Mouse (Mus musculus) gastrocnemius, postnatal 36 days (tissue): ENCODE data around the gene Cetn4. TPM values are rescaled to one million over a fixed set of nuclear protein-coding genes. Genes with fewer than 3 reads are reported as not detected.

ENCODE experiments used
- DNase-seq, 2 experiments: peaks; one replicate each; pipeline ENCODE4 v3.0.0; 2022
- intact Hi-C: fragments of 180-260 bp; cut with DNase I; formaldehyde crosslinking; loops from one replicate; pipeline ENCODE4 v1.15.1; 2025
- long read RNA-seq, 2 experiments: library from polyadenylated mRNA; stranded (forward); transcript quantifications; one replicate each; pipeline ENCODE4 v2.0.0; 2021
- total RNA-seq, 2 experiments: library from RNA; stranded (reverse); gene quantifications; 2 replicates each; pipeline ENCODE4 v1.2.3; 2021

The Cetn4 gene
- under 1 TPM in 1 of 2 experiments, not detected in 1; 0.72 TPM for total RNA-seq
- long read RNA-seq, experiment 1, result 0 reads
- long read RNA-seq, experiment 2, result 0 reads

GRCm38 (mm10) chr3:37312370-37312941, at the start of gene Cetn4, which contains the start of gene Bbs12:
TSS of gene Cetn4 (minus strand) at chr3:37312708.
TSS of gene Bbs12 (plus strand) at chr3:37312554.
- intact Hi-C loops, result no loop called here
- DNase-seq, result peak; percentile 94 to 96

- DNase-seq, result peak in 1 of 2 experiments; percentile 43
- intact Hi-C loops, result no loop called here
Observed at GRCm38 (mm10) chr3:37360729-37361128, 48.2 kb upstream of the Cetn4 start.

- intact Hi-C loops, result no loop called here
- DNase-seq, result no peak
Observed at GRCm38 (mm10) chr3:37354737-37355136, 42.2 kb upstream of the Cetn4 start.

DNA sequence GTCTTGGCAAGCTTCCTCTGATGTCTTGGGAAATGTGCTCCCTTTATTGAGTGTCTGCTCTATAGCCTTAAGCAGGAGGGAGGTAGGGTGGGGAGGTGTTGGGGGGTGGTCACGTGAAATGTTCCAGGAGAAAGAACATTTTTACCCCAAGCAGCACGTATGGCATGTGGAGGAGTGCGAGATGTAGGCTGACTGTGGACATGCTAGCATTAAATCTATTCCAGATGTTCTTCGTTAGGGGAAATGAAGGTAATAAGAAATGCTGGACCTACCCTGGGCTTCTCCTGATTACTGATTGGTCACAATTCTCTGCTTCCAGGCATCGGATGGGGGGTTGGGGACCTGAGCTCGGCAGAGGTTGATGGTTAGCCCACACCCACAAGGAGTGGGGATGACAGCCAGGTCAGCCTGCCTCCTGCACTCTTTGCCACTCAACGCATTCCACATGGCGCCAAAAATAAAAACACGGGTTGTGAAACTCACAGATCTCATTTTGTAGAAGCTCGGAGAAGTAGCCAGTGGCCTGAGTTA, 41.5 kb upstream of the Cetn4 start:
- peak in 1 of 2 experiments; percentile 40 for DNase-seq
- intact Hi-C loops, result no loop called here

DNA sequence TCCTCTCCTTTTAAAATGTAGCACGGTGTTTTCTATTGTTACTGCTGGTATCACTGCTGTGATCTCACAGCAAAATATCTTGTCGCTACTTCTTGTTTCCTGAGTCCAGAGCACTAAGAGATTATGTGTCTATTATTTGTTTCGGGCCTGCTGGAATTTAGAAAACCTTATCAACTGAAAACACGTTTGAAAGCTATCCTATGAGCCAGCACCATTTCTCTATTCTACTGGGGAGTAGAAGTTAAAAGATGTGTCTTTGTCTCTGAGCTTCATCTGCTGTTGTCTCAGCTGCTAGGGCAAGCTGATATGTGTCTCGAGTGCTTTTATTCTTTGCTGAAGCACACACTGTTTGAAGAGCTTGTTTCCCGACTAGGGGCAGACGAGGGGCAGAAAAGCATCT, 37.9 kb upstream of the Cetn4 start:
- intact Hi-C loops, result no loop called here

DNA sequence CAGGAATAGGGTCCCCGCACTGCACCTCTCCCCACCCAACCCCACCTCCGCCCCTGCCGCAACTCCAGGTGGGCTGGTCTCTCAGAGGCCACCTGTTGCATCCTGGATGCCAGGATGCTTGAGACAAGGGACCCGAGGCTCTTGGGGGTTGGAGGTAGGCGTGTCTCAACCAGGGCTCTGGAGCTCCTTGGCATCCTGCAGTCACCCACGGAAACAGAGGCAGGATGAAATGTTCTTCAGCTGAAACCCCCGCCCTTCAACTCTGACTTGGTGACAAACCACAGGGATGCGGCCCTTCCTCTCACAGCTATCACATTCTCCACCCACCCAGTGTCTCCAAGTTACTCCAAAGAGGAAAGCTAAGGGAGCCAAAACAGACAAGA, 36.6 kb upstream of the Cetn4 start:
- intact Hi-C loops, result loop anchor here (2.0 kb wide), 1 partner anchor 30 kb away; no protein-coding TSS in a partner anchor

More for the DNA sequence above, 37.9 kb upstream of the Cetn4 start:
- no peak for DNase-seq

GRCm38 (mm10) chr3:37348221-37349165, 36.0 kb upstream of the Cetn4 start, which contains the start of gene Fgf2:
TSS of gene Fgf2 (plus strand) at chr3:37348346.
- intact Hi-C loops, result loop anchor here (2.0 kb wide), 1 partner anchor 30 kb away; no protein-coding TSS in a partner anchor
- DNase-seq, result peak; percentile 43 to 53

More for the DNA sequence above, 36.6 kb upstream of the Cetn4 start:
- DNase-seq, result no peak

DNA sequence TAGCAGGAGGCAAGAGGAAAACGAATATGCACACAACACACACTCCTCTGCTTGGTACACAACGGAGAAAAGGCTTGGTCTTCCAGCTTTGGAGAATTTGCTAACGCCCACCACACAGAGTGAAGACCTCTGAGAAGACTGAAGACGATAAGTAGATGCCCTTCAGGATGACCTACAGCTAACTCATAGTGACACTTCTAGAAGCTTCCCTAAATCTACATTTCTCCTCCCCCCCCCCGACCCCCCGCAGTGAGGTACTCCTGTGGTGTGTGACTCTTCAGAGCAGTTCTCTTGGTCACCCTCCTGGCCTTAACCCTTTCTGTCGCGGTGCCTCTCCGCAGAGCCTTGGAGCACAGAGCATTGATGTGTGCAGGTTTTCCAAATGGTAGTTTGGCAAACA, 35.2 kb upstream of the Cetn4 start:
- intact Hi-C loops, result loop anchor here (2.0 kb wide), 2 partner anchors 31 to 65 kb away; no protein-coding TSS in a partner anchor
- no peak for DNase-seq

GRCm38 (mm10) chr3:37342811-37343210, 30.3 kb upstream of the Cetn4 start:
- no peak for DNase-seq
- intact Hi-C loops, result no loop called here

DNA sequence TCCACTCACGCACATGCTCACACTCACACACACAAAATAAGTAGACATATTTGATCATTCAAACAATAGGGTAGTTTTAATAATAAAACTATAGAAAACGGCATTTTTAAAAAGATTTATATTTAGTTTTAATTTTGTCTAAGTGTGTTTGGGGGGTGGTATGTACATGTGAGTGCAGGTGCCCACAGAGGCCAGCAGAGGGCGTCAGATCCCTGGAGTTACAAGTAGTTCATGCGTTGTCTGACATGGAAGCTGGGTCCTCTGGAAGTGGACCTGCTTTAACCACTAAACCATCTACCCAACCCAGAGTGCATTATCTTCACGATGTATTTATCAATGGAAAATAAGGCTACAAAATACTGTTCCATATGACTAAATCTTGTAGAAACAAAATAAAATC, 28.6 kb upstream of the Cetn4 start:
- DNase-seq, result peak in 1 of 2 experiments; percentile 33
- intact Hi-C loops, result loop anchor here (2.0 kb wide), 1 partner anchor 74 kb away; no protein-coding TSS in a partner anchor

- no peak for DNase-seq
- intact Hi-C loops, result no loop called here
Observed at GRCm38 (mm10) chr3:37334053-37334452, 21.5 kb upstream of the Cetn4 start.

- no peak for DNase-seq
- intact Hi-C loops, result no loop called here
Observed at GRCm38 (mm10) chr3:37331999-37332449, 19.5 kb upstream of the Cetn4 start.

- intact Hi-C loops, result no loop called here
- DNase-seq, result no peak
Observed at GRCm38 (mm10) chr3:37329963-37330362, 17.5 kb upstream of the Cetn4 start.

GRCm38 (mm10) chr3:37328489-37328888, 16.0 kb upstream of the Cetn4 start:
- intact Hi-C loops, result no loop called here
- DNase-seq, result no peak

DNA sequence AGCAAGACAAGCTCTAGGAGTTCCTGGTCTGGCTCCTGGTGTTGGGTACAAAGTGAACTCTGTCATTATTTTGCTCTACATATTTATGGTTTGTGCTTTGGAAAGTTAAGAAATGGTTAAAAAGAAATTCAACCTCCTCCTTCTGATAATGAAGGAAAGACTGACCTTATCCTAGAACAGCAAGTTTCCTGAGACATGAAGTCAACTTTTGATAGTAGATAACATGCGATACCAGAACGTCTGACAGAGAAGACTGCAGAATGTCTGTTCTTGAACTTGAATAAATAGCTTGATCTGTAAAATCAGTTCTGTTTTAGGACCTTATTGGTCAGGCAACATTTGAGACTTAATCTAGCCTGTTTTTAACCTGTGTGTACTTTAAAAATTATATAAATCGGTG, 14.1 kb upstream of the Cetn4 start:
- no peak for DNase-seq
- intact Hi-C loops, result no loop called here

DNA sequence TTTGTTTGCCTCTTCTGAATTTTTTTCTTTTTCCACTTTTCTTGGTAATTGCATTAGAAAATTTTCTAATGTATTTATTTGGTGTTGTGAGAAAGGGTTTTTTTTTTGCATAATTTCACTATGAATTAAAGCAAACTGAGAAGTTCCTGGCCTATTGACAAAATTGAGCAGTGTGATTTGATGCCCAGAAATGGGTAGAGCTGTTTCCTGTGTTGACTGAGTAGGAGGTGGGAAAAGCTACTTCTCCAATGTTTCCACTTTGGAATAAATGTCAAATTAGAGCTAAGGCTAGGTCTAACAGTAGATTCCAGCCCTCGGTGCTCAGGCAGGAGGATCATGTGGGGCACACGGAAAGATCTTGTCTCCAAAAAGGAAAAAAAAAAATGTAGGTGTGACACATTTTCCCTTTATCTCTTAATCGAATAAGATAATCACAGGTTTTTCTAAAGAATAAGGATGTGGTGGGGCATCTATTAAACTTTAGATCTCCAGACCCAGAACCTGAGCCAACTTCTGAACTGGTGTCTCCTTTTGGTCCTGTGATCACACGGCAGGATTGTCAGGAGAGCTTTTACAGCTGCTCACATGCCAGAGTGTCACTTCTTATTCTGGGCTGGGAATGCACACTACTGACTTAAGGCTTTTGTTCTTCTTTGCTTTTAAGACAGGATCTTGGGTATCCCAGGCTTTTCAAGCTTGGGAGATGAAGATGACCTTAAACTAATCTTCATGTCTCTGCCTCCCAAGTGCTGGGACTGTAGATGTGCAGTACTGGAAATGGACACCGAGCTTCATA, 13.0 kb upstream of the Cetn4 start:
- DNase-seq, result no peak
- intact Hi-C loops, result no loop called here

DNA sequence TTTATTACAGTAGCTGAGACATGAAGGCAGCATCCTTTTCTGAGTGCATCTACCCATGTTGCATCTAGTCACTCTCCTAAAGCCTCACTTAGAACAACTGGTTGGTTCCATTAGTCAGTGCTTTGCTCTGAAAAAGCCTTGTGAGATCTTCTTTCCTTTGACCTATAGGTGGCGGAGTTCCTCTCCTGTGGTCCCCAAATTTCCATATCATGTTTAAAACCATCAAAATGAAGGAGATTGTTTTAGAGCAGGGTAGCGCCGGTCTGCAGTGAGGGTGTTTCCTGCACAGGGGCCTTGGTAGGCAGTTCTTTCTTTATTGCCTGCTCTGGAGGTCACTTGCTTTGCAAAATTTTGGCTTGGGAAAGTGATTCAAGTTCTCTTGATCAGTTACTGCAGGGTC, 11.8 kb upstream of the Cetn4 start:
- no peak for DNase-seq
- intact Hi-C loops, result no loop called here

DNA sequence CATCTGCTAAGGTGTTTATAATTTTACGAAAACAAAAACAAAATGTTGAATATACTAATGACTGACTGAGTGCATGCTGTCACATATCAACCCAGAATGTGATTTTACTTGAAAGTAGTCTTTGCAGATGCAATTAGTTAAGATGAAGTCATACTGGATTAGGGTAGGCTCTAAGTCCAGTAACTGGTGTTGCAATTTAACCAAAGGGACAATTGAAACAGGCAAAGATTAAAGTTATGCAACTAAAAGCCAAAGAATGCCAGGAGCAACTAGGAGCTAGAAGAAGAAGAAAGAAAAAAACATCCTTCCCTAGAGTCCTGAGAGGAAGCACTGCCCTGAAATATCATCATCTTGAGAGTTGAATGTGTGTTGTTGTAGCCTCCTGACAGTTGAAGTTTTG, 3.7 kb upstream of the Cetn4 start:
- no peak for DNase-seq
- intact Hi-C loops, result no loop called here

DNA sequence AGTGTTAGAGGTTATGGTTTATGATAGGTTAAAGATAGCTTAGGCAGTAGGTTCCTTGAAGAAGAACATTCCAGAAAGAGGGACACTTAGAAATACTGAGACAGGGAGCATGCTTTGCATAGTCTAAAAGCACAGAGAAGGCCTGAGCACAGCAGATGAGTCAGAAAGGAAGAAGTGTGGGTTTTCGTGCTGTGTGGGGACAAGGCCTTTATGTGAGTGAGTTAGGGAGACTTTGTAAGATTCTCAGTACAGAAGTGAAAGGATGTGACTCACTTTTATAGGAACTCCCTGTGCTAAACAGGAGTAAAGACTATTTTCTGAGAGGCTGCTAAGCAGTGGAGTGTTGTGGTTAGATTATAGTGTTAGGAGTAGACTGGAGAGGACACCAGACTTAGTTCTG, 863 bp upstream of the Cetn4 start:
- intact Hi-C loops, result no loop called here
- no peak for DNase-seq

DNA sequence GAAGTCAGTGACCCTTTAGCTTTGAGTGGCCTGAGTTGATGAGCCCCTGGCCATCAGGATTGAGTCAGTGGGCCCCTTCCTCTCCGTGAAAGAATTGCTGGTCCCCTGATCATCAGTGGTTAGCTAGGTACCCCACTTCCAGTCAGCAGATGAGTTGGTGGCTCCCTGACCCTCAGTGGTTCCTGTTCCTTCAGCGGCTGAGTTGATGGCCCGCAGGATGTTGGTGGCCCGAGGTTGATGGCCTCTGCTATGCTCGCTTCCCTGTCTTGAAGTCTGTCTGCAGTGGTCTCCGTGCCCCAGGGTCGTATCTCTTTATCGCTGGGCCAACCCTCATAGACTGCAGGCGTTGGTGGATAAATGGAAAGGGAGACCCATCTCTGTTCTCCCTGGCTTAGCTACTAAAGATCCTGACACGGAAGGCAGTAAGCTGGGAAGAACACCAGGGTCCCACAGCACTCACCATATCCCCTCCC, 575 bp downstream of the Cetn4 start:
- intact Hi-C loops, result no loop called here
- no peak for DNase-seq
